Mouse (Mus musculus) heart, postnatal 0 days (tissue): ENCODE results near the gene Nup210l.

Experiments used
- CTCF ChIP-seq: IDR thresholded peaks from 2 replicates; pipeline ENCODE4 v1.5.1; 2016; ENCODE audit warnings: antibody characterized with exemption, control low read depth, low read depth
- EP300 ChIP-seq: IDR thresholded peaks from 2 replicates; pipeline ENCODE4 v1.6.1; 2016; ENCODE audit warnings: antibody characterized with exemption, low read depth

DNA sequence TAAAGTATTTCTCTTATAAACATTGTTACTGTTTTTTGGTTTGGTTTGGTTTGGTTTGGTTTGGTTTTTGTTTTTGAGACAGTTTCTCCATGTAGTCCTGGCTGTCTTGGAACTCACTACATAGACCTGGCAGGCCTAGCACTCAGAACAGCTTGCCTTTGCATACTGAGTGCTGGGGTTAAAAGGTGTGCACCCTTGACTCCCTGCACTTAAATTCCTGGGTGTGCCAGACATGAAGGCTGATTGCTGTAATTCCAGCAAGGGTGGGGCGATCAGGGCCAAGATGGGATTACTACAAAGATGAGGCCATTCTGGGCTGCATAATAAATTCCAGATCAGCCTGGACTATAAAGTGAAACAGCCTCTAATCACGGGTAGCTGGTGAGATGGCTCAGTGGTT lies 1.7 kb upstream of the Nup210l start:
- TF ChIP-seq CTCF, result no peak
- no peak for TF ChIP-seq EP300
